Mouse (Mus musculus) urinary bladder, postnatal 14 days (tissue): ENCODE measurements around the gene Clca3b.
A peak's percentile ranks its signal among the peaks of the same experiment; 100 is the strongest.
"Not testable (repeated sequence)": the region's sequence is repeated elsewhere in the genome, so short reads cannot be mapped to it uniquely, and the experiment has no call there.

Experiments used
- DNase-seq: peaks from one replicate; pipeline ENCODE4 v3.0.0; 2021; ENCODE audit warnings: low spot score

Clca3b gene

DNA sequence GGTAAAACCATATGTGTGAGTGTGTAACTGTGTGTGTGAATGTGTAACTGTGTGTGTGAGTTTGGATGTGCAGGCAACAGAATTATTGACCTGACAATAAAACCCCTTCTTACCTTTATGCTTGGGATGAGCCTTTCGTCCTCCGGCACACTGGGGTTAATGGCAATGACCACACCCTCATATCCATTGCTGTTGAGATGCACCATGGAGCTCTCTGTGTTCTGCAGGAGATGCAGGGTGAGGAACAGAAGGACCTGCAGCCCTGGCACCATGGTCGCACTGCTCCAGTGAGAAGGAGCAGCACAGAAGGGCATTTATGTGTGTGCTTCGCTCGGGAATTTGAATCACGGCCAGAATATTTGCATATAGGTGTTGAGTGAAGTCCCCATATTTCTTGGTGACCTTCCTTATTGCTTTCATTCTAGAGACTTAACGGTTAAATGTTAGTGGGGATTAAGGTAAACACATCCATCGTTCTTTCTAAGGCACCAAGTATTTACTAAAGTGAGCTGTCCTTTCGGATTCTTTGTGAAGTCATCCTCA, at the start of gene Clca3b:
Gene Clca3b, minus strand, starts transcription at position 344 of the 543 bp plus-strand sequence.
- not testable (repeated sequence) for DNase-seq

DNA sequence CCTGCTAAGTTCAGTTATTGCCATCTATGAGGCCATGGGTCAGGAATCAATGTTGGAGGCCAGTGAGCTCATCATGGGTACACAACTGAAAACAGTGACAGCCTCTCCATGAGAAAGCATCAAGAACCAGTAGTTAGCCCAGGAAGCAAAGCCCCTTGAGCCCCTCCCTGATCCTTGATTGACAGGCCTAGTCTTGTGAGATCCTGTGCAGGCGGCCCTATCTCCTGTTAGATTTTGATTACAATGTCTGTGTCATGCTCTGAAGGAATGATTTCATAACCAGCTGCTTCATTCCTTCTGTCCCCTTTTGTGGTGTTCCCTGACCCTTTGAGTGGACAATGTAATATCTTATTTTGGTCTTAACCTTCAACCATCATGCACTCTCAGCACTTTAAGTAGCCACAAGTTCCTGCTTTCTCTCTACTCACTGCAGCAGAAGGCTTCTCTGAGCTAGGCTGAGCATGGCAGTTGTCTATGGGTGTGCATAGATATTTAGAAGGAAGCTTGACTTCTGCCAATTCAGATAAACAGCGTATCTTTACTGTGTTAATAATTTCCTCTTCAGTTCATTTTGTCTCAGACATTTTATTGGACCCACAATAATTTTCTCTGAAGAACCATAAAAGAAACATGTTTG, 48.0 kb upstream of the Clca3b start:
- DNase-seq, result no peak

DNA sequence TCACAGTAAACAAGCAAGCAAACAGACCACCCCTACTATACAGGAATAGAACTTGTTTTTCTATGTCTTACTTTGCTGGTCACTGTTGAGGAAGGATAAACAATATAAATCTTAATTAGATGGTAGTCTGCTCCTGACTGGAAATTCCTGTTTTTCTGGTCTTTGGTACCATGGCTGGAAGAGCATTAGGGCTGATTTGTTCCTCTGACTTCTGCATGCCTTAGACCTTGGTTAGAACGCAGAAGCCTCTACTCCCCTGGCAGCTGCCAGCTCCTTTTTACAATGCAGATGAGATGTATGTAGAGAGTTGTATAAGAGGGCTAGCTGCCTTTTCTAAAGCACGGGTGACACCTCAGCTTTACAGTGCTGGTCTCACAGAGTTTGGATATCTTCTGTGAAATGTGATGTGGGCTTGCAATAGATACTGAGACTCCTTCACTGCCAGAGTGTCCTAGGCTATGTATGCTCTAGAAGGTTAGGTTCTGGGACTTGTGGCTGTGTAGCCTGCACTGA, 41.1 kb upstream of the Clca3b start:
- DNase-seq, result no peak

DNA sequence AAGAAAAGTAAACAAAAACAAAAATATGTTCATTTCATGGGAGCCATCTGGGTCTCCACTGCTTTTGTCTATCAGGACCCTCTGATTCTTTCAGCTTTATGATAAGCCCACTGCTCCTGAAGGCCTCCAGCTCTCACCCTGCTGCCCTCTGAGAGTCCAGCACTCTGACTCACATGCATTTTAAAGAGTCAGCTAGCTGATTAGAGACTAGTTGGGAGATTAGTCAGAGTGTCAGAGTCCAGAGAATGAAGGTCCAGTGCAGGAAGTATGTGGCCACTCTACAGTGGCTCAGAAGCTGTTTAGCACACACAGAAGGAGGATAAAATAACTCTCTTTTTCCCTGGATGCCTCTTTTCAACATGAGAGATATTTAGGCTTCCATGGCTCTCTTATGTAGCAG, 37.8 kb upstream of the Clca3b start:
- DNase-seq, result no peak

DNA sequence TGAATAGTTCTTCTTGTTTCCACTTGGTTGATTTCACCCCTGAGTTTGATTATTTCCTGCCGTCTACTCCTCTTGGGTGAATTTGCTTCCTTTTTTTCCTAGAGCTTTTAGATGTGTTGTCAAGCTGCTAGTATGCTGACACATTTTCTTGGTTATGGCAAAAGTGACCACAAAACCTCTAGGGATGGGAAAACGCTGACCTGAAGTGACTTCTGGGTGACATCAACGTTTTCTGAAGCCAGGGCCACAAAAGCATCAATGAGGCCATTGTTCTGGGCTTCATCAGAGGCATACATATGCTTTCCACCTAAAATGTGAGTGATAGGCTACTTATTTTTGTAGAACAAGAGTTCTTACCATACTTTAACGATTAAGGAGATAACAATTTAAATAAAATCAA, 22.9 kb upstream of the Clca3b start:
- not testable (repeated sequence) for DNase-seq

DNA sequence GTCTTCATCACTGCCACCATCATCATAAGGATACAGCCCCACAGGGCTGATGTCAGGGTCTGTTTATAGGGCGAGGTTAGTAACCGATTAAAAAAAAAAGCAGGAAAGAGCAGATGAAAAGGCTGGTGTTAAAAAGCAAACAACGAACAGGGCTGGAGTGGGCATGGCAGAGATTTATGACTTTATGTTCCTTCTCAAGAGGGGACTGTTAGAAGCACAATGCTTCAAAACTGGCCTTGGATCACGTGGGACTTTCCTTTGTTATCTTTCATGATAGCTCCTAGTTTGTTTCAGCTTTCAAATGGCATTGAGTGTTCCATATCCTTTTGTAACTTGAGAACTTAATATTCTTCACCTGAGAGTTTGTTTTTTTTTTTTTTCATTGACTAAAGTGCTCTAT, 427 bp upstream of the Clca3b start:
- no peak for DNase-seq

DNA sequence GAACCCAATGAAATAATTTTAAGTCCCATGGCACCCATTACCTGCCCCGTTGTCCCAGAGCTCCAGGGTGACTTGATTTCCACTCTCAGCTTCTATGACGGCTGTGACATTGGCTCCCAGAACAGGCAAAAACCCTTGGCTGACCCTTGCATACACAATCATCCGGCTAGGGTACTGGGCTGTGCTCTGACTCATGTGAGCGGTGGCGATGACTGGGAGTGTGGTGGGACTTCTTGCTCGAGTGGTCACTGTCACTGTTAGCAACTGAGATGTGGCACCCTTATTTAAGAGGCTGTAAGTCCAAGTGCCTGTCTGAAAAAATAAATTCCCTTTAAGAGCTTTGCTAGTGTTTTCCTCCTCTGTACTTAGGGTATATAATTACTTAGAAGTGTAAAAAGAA, 21.9 kb downstream of the Clca3b start:
- no peak for DNase-seq

DNA sequence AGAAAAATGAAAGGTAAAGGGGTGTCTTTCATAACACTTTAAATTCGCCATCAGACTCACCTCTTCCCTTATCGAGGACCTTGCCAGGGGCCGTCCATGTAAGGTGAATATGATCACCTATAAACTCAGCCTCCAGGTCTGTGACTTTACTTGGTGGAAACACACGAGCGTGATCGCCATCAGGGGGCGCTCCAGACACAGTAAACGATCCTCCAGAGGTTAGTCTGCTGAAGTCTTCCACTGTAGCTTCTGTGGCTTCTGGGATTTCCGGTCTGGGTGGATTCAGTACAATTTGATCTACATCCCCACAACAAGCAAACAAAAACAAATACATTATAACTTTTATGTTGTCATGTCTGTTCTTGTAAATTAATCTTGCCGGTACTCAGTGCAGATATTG, 24.0 kb downstream of the Clca3b start:
- DNase-seq, result peak; percentile 91

DNA sequence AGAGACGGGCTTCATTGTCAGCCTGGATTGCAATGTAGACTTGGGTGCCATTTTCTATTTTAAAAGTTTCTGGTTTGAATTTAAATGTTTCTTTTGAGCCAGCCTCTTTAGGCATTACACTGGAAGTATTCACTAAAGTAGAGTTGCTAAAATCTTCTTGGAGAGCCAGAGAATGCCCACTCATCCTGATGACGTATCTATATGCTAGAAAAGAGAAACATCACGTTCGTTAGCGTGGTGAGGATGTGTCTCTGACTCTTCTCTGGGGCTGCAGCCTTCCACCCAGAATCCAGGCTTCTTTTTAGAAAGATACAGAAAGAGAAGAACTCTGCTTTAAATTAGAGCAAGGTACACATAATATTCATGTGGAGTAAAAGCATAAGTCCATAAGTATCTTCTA, 25.8 kb downstream of the Clca3b start:
- DNase-seq, result no peak

DNA sequence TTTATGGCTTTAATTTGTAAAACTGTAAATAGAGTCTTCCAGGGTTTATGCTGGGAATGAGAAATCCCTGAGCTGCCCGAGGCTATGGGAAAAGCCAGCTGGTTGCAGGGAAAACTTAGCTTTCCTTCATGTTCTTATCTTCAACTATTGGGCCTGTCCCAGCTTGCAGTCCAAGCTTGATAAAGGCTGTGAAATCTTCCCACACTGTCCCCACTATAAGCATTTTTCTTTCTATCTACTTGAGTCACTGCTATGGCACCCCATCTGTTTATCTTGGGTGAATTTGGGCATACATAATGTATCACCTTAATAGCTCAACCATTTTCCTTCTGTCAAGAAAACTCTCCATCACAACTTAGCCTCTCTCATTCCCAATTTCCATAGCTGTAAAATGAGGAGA, 28.5 kb downstream of the Clca3b start:
- no peak for DNase-seq

DNA sequence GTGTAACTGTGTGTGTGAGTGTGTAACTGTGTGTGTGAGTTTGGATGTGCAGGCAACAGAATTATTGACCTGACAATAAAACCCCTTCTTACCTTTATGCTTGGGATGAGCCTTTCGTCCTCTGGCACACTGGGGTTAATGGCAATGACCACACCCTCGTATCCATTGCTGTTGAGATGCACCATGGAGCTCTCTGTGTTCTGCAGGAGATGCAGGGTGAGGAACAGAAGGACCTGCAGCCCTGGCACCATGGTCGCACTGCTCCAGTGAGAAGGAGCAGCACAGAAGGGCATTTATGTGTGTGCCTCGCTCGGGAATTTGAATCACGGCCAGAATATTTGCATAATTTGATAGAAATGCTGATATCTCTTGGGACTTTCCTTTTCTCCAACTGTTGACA, 29.9 kb downstream of the Clca3b start, which contains the start of gene Clca3a2:
Gene Clca3a2, minus strand, starts transcription at position 276 of the 400 bp plus-strand sequence.
- peak; percentile 11 for DNase-seq

DNA sequence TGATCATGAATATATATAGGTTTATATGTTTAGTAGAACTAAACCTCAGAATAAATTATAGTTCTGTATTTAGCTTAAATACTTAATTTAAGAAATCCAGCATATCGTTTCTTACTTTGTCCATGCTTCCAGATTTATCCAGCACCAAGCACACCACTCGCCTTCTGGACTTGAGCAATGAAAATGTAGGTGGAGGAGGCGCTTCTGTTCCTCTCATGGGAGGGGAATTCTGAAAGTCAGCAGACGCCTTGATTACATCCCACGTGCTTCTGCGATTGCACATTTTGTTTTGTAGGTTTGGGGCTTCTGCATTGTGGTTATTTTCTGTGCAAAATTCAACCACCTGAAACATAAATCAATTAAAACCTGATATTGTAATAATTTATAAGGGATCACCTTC, 35.8 kb downstream of the Clca3b start:
- DNase-seq, result not testable (repeated sequence)

DNA sequence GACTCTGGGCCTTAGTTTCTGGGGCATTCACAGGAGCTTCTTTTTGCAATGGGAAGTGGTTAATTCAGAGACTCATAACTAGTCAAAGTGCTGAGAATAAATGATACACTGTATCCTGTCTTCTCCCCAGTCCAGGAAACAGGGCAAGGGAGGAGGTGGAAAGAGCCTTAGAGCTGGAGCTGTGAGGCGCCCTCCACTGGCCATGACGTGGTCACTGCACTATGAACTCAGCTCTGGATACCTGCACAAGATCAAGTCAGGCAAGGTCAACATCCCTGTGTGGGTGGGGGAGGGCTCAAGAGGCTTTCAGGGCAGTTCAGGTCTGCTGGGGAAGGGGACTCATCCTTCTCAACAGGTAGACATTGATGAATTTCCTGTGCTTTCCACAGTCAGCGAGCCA, 37.3 kb downstream of the Clca3b start:
- no peak for DNase-seq

DNA sequence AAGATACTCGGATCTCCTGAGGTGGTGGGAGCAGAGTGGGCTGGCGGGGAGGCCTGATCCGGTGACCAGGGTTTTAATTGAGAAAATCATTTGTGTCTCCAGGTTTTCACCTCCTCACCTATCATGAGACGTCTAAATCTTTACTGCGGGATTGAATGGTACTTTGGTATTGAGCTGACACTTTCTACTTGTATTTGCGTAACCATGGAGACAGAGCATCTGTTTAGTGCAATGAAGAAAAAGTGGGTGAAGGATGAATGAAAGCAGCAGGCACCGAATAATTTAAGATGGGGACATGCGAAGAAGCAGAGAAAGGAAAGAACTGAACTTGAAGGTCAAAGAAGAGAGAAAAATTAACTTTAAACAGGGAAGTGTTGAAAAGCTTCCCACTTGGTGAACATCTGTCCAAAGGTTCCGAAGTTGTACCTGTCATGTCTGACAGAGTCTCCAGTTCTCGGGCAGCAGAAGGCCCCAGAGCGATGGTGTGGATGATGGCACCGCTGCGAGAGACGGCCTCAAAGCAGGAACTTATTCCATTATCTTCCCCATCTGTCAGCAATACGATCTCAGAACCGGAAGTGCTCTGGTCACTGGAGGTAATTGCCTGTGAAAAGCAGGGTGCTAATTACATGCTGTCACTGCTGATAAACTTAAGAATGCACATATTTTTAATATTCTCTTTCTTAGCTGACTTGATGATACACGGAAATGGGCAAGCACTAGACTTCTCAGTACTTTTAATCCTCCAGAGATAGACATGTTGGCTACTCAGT, 40.8 kb downstream of the Clca3b start:
- DNase-seq, result not testable (repeated sequence)

DNA sequence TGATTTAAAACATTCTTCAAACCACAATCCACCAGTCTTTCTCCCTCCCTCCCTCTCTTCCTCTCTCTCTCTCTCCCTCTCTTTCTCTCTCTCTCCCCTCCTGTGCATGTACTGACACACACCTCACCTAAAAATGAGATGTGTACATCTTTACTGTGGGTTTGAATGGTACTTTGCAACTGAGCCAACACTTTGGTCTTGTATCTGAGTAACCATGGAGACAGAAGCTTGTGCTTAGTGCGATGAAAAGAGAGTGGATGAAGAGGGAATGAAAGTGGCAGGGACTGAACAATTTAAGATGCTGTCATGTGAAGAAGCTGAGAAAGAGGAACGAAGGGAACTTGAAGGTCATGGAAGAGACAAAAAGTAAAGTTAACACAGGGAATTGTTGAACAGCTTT, 42.5 kb downstream of the Clca3b start:
- not testable (repeated sequence) for DNase-seq

DNA sequence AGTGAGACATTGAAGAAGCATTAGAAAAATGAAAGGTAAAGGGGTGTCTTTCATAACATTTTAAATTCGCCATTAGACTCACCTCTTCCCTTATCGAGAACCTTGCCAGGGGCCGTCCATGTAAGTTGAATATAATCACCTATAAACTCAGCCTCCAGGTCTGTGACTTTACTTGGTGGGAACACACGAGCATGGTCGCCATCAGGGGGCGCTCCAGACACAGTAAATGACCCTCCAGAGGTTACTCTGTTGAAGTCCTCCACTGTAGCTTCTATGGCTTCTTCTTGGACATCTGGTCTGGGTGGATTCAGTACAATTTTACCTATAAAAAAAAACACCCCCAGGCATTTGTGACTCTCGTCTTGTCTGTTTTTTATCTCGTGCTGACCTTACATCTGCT, 47.3 kb downstream of the Clca3b start:
- peak; percentile 47 for DNase-seq

DNA sequence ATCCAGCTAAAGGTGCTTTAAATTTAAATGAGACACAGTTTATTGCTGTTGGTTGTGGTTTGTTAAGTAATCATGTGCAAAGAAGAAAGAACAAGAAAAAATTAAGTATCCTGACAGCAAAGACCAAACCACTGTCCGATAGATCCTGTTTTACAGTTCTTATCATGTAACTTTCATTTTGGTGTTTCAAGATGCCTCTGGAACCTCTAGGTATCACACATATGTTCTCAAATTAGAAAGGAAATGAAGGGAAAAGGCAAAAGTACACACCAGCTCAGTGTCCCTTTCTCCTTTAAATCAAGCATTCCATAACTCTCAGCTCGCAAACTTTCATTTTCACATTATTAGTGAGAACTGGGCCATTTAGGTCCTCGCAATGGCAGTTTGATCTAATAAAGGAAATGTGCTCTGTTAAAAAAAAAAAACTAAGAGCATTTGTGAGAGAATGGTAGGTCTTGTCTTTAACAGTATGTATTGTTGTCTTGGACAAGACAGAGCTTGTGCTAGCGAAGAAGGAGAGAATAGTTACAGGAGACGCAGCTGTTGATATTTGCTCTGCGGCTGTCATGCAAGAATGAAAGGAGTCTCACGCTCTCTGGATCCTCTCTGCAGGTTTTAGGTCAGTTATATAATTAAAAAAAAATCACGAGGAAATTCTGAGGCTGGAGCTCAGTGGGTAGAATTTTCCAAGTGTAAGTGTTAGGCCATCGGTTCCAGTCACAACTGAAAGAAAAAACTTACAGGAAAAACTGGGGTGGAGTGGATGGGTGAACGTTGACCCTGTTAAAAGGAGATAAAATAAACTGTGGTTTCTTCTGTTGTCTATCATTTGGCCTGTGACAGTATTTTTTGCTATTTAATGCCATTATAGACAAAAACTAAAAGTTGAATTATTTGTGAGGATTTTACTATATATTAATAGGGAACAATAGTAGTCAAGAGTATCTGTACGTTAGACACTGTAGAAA, 63.7 kb downstream of the Clca3b start:
- DNase-seq, result no peak
